Mouse (Mus musculus) urinary bladder, postnatal 4 days (tissue): ENCODE data around the gene Fgf18.

Experiments
- DNase-seq, 2 experiments: peaks; one replicate each; pipeline ENCODE4 v3.0.0; 2021 to 2022; ENCODE audit warnings: low spot score in 2 of 2

The Fgf18 gene

DNA sequence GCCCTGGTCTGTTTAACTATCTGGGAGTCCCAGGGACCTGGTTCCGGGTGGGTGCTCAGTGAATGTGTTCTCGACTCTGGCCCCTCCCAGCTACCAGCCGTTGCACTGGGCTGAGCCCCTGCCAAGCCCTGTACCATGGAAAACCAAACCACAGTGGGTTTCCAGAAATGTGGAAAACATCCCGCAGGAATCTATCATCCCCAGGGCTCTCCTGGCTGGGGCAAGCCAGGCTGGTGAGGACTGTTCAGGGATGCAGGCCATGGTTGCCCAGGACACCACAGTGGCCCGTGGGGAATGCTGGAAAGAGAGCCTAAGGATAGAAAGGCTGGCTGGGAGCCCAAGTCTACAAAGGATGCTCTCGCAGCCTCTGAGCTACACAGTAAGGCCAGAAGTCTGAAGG, 76.7 kb downstream of the Fgf18 start:
- DNase-seq: no peak
